Mouse (Mus musculus): ENCODE measurements at regions not wholly inside any gene's neighbourhood (a gene's known extent, or its start where the extent isn't known, plus 50 kb on each side); places are given as distances from the start of the nearest gene placed in this dataset.
A peak's percentile ranks its signal among the peaks of the same experiment; 100 is the strongest.

DNA sequence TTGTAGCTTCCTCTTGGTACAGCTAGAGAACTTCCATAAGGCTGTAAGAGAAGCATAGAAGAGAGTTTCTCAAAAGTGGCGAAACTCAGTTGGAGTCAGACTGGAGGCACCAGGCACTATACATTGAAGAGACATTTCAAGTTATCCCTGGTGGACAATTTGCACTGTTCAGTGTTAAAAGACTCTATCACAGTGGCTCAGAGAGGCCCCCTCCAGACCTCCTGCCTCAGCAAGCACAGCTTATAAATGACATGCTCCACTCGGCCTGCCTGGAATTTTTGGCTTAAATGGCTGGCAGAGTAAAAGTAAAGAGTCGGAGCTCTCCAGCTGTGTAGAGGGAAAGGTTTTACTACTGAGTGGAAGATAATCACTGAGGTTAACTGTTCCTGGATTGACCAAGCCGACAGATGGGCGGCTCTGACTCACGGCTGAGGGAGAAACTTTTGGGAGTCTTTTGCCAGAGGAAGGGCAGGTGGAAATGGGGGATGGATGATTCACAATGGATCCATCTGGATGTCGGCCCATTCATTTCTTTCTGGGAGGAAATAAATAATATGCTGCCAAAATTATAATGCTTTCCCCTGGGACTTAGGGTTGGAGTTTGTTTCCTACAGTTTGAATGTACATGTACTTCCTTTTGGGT lies 395.6 kb downstream of the Bcl11a start:
- 32% methylated on average over 7 of the region's 7 CpGs for WGBS
- no peaks in the 10 kb centered on the region for H3K27me3 ChIP-seq (replicated peaks; ENCODE audit: control insufficient read depth, insufficient read depth, low read length)
- no peaks in the 10 kb centered on the region for H3K36me3 ChIP-seq (ENCODE audit: control insufficient read depth, insufficient read depth)
- H3K4me2 ChIP-seq (ENCODE audit: low read length) = no peak overlapping the region
- no peak overlapping the region for H3K4me3 ChIP-seq (replicated peaks; ENCODE audit: low read length)
- H3K9ac ChIP-seq (replicated peaks; ENCODE audit: low read depth, low read length) = no peak overlapping the region
- H3K27ac ChIP-seq (ENCODE audit: low read length) = no peak overlapping the region
- no peak for ATAC-seq
- no peaks in the 10 kb centered on the region for H3K4me1 ChIP-seq (replicated peaks; ENCODE audit: control insufficient read depth, insufficient read depth, low read length)
- H3K9me3 ChIP-seq (ENCODE audit: control insufficient read depth, low read length) = no peaks in the 10 kb centered on the region

GRCm38 (mm10) chr11:24502722-24503424 lies 425.0 kb downstream of the Bcl11a start:
- no peak overlapping the region for H3K4me2 ChIP-seq (ENCODE audit: low read length)
- no peaks in the 10 kb centered on the region for H3K9me3 ChIP-seq (ENCODE audit: control insufficient read depth, low read length)
- no peaks in the 10 kb centered on the region for H3K27me3 ChIP-seq (replicated peaks; ENCODE audit: control insufficient read depth, insufficient read depth, low read length)
- H3K9ac ChIP-seq (replicated peaks; ENCODE audit: low read depth, low read length) = no peak overlapping the region
- no peak overlapping the region for H3K27ac ChIP-seq (ENCODE audit: low read length)
- no peaks in the 10 kb centered on the region for H3K4me1 ChIP-seq (replicated peaks; ENCODE audit: control insufficient read depth, insufficient read depth, low read length)
- no peak overlapping the region for H3K4me3 ChIP-seq (replicated peaks; ENCODE audit: low read length)
- no peak for ATAC-seq
- no peaks in the 10 kb centered on the region for H3K36me3 ChIP-seq (ENCODE audit: control insufficient read depth, insufficient read depth)
- 39% methylated on average over 11 of the region's 11 CpGs for WGBS

DNA sequence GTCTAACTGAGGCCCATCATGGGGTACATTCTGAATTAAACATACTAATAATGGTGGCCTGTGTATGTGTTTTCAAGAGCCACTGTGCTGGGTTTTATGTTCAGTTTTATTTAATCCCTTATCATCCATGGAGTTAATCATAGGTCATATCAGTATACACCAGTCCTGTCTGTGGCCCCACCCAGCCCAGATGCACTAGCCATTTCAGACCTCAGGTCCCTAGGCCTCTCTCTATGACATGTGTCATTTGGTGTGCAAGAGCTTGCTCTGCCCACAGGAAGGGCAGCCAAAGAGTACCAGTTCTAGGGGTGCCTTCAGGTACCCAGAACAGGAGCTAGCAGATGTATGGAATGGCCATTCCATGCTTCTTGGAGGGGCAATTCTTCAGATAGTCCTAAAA lies 437.7 kb downstream of the Bcl11a start:
- no peaks in the 10 kb centered on the region for H3K27me3 ChIP-seq (replicated peaks; ENCODE audit: control insufficient read depth, insufficient read depth, low read length)
- no peaks in the 10 kb centered on the region for H3K9me3 ChIP-seq (ENCODE audit: control insufficient read depth, low read length)
- H3K4me2 ChIP-seq (ENCODE audit: low read length) = no peak overlapping the region
- H3K4me3 ChIP-seq (replicated peaks; ENCODE audit: low read length) = no peak overlapping the region
- H3K27ac ChIP-seq (ENCODE audit: low read length) = no peak overlapping the region
- no peak for ATAC-seq
- no peaks in the 10 kb centered on the region for H3K36me3 ChIP-seq (ENCODE audit: control insufficient read depth, insufficient read depth)
- no peaks in the 10 kb centered on the region for H3K4me1 ChIP-seq (replicated peaks; ENCODE audit: control insufficient read depth, insufficient read depth, low read length)
- no peak overlapping the region for H3K9ac ChIP-seq (replicated peaks; ENCODE audit: low read depth, low read length)

- 53% methylated on average over 7 of the region's 7 CpGs for WGBS
- peak; percentile 47 for ATAC-seq
Observed at GRCm38 (mm10) chr11:24535462-24535861, 457.6 kb downstream of the Bcl11a start.

DNA sequence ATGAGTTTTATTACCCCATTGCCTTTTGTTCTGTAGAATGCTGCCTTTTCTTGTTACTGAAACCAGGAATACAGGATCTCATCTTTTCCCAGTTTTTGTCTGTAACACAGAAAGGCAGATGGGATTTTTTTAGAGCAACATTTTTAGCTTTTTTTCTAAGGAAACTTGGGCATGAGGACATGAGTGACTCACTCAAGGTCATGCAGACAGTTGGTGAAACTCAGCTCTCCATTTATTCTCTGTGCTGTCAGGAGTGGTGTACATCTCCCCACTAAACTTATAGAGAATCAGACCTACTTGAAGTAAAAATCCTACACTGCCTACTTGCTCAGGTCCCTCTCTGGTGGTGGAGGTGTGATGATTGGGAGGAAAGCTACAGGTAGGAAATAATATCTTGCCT lies 459.9 kb downstream of the Bcl11a start:
- 0 out of 2 replicates have a peak, but pooled peaks cover 5% of the 10 kb centered on the region for H3K4me1 ChIP-seq (replicated peaks; ENCODE audit: control insufficient read depth, insufficient read depth, low read length)
- H3K36me3 ChIP-seq (ENCODE audit: control insufficient read depth, insufficient read depth) = no peaks in the 10 kb centered on the region
- no peak for ATAC-seq
- H3K27me3 ChIP-seq (replicated peaks; ENCODE audit: control insufficient read depth, insufficient read depth, low read length) = no peaks in the 10 kb centered on the region
- no peak overlapping the region for H3K4me3 ChIP-seq (replicated peaks; ENCODE audit: low read length)
- no peaks in the 10 kb centered on the region for H3K9me3 ChIP-seq (ENCODE audit: control insufficient read depth, low read length)
- no peak overlapping the region for H3K9ac ChIP-seq (replicated peaks; ENCODE audit: low read depth, low read length)
- H3K27ac ChIP-seq (ENCODE audit: low read length) = no peak overlapping the region
- H3K4me2 ChIP-seq (ENCODE audit: low read length) = no peak overlapping the region

More at GRCm38 (mm10) chr11:24535462-24535861, 457.6 kb downstream of the Bcl11a start:
- Histone ChIP-seq H3K9ac (replicated peaks; ENCODE audit: low read depth, low read length) (no peak overlapping the region), H3K4me1 (replicated peaks; ENCODE audit: control insufficient read depth, insufficient read depth, low read length) (0 out of 2 replicates have a peak, but pooled peaks cover 5% of the 10 kb centered on the region), H3K36me3 (ENCODE audit: control insufficient read depth, insufficient read depth) (no peaks in the 10 kb centered on the region), H3K9me3 (ENCODE audit: control insufficient read depth, low read length) (no peaks in the 10 kb centered on the region), H3K4me3 (replicated peaks; ENCODE audit: low read length) (no peak overlapping the region), H3K27ac (ENCODE audit: low read length) (no peak overlapping the region), H3K27me3 (replicated peaks; ENCODE audit: control insufficient read depth, insufficient read depth, low read length) (no peaks in the 10 kb centered on the region), H3K4me2 (ENCODE audit: low read length) (no peak overlapping the region)

DNA sequence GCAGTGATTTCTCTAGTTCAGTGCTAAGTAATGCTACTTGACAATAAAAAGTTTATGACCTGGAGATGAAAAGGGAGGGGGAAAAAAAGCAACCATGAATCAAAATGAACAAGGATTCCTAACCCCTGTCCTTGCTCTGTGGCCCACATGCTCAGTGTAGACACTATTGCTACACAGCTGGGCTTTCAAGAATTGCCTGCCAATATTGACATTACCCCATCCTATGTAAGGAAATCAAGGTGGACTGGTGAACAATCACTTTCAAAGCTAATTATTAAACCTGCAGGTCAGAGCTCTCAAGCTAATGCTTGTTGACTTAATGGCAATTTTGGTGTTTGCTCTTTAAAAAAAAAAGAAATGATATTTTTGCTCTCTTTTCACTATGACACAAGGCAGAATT lies 491.8 kb downstream of the Bcl11a start:
- Histone ChIP-seq H3K9ac (replicated peaks; ENCODE audit: low read depth, low read length) (no peak overlapping the region), H3K27me3 (replicated peaks; ENCODE audit: control insufficient read depth, insufficient read depth, low read length) (no peaks in the 10 kb centered on the region), H3K4me1 (replicated peaks; ENCODE audit: control insufficient read depth, insufficient read depth, low read length) (no peaks in the 10 kb centered on the region), H3K27ac (ENCODE audit: low read length) (no peak overlapping the region), H3K36me3 (ENCODE audit: control insufficient read depth, insufficient read depth) (no peaks in the 10 kb centered on the region), H3K4me2 (ENCODE audit: low read length) (no peak overlapping the region), H3K4me3 (replicated peaks; ENCODE audit: low read length) (no peak overlapping the region), H3K9me3 (ENCODE audit: control insufficient read depth, low read length) (no peaks in the 10 kb centered on the region)
- no peak for ATAC-seq

GRCm38 (mm10) chr11:24613529-24613928 lies 535.7 kb downstream of the Bcl11a start:
- Histone ChIP-seq H3K9ac (replicated peaks; ENCODE audit: low read depth, low read length) (no peak overlapping the region), H3K36me3 (ENCODE audit: control insufficient read depth, insufficient read depth) (no peaks in the 10 kb centered on the region), H3K4me2 (ENCODE audit: low read length) (no peak overlapping the region), H3K27ac (ENCODE audit: low read length) (no peak overlapping the region), H3K9me3 (ENCODE audit: control insufficient read depth, low read length) (no peaks in the 10 kb centered on the region), H3K27me3 (replicated peaks; ENCODE audit: control insufficient read depth, insufficient read depth, low read length) (no peaks in the 10 kb centered on the region), H3K4me3 (replicated peaks; ENCODE audit: low read length) (no peak overlapping the region), H3K4me1 (replicated peaks; ENCODE audit: control insufficient read depth, insufficient read depth, low read length) (no peaks in the 10 kb centered on the region)
- no peak for ATAC-seq
- WGBS = 77% methylated on average over 5 of the region's 5 CpGs

- Histone ChIP-seq H3K4me2 (ENCODE audit: low read length) (no peak overlapping the region), H3K4me3 (replicated peaks; ENCODE audit: low read length) (no peak overlapping the region), H3K4me1 (replicated peaks; ENCODE audit: control insufficient read depth, insufficient read depth, low read length) (no peaks in the 10 kb centered on the region), H3K9me3 (ENCODE audit: control insufficient read depth, low read length) (no peaks in the 10 kb centered on the region), H3K9ac (replicated peaks; ENCODE audit: low read depth, low read length) (no peak overlapping the region), H3K36me3 (ENCODE audit: control insufficient read depth, insufficient read depth) (no peaks in the 10 kb centered on the region), H3K27me3 (replicated peaks; ENCODE audit: control insufficient read depth, insufficient read depth, low read length) (no peaks in the 10 kb centered on the region), H3K27ac (ENCODE audit: low read length) (no peak overlapping the region)
- ATAC-seq = no peak
- 77% methylated on average over 1 of the region's 1 CpGs for WGBS
Observed at GRCm38 (mm10) chr11:24615436-24615835, 537.6 kb downstream of the Bcl11a start.

GRCm38 (mm10) chr11:24618586-24618985 lies 540.7 kb downstream of the Bcl11a start:
- Histone ChIP-seq H3K4me3 (replicated peaks; ENCODE audit: low read length) (no peak overlapping the region), H3K4me2 (ENCODE audit: low read length) (no peak overlapping the region), H3K9me3 (ENCODE audit: control insufficient read depth, low read length) (no peaks in the 10 kb centered on the region), H3K4me1 (replicated peaks; ENCODE audit: control insufficient read depth, insufficient read depth, low read length) (no peaks in the 10 kb centered on the region), H3K27ac (ENCODE audit: low read length) (no peak overlapping the region), H3K36me3 (ENCODE audit: control insufficient read depth, insufficient read depth) (no peaks in the 10 kb centered on the region), H3K27me3 (replicated peaks; ENCODE audit: control insufficient read depth, insufficient read depth, low read length) (no peaks in the 10 kb centered on the region), H3K9ac (replicated peaks; ENCODE audit: low read depth, low read length) (no peak overlapping the region)
- no peak for ATAC-seq
- whole genome bisulfite sequencing = 66% methylated on average over 2 of the region's 2 CpGs
